Mouse (Mus musculus) C2C12 (cell line): ENCODE data around the gene Mettl22. TPM values are rescaled to one million over a fixed set of nuclear protein-coding genes. Genes with fewer than 3 reads are reported as not detected.

ENCODE experiments used
- H3K27me3 ChIP-seq: one replicate; pipeline ENCODE4 v1.6.1; 2011; ENCODE audit not compliant: control insufficient read depth, insufficient read depth, insufficient read length
- H3K36me3 ChIP-seq: one replicate; pipeline ENCODE4 v1.6.1; 2011; ENCODE audit not compliant: control insufficient read depth, insufficient read depth
- H3K4me3 ChIP-seq: one replicate; pipeline ENCODE4 v1.5.1; 2011; ENCODE audit warnings: mild to moderate bottlenecking, control low read depth; ENCODE audit not compliant: poor library complexity, insufficient read depth, severe bottlenecking
- H3K79me2 ChIP-seq: one replicate; pipeline ENCODE4 v1.6.1; 2011; ENCODE audit not compliant: control insufficient read depth, insufficient read depth
- H3K79me3 ChIP-seq: one replicate; pipeline ENCODE4 v1.6.1; 2011; ENCODE audit warnings: low read depth, control low read depth
- H3ac ChIP-seq: one replicate; pipeline ENCODE3; 2011; ENCODE audit warnings: low read depth; ENCODE audit not compliant: control insufficient read depth, insufficient read length
- CEBPB ChIP-seq: IDR thresholded peaks from one replicate; pipeline ENCODE4 v1.6.1; 2011; ENCODE audit warnings: low read depth, mild to moderate bottlenecking, control low read depth, moderate library complexity
- CTCF ChIP-seq: IDR thresholded peaks from one replicate; pipeline ENCODE4 v1.5.1; 2011; ENCODE audit not compliant: control insufficient read depth, insufficient read depth, insufficient read length
- FOSL1 ChIP-seq: IDR thresholded peaks from one replicate; pipeline ENCODE4 v1.8.0; 2011; ENCODE audit warnings: mild to moderate bottlenecking, low read length; ENCODE audit not compliant: poor library complexity, insufficient read depth, severe bottlenecking
- MAX ChIP-seq: IDR thresholded peaks from one replicate; pipeline ENCODE4 v1.6.1; 2011; ENCODE audit warnings: mild to moderate bottlenecking, control low read depth
- MYOD1 ChIP-seq: IDR thresholded peaks from one replicate; pipeline ENCODE4 v1.6.1; 2011; ENCODE audit warnings: low read depth; ENCODE audit not compliant: control insufficient read depth, insufficient read length
- MYOG ChIP-seq: IDR thresholded peaks from one replicate; pipeline ENCODE4 v1.6.1; 2011; ENCODE audit not compliant: control insufficient read depth, insufficient read length; ENCODE audit errors: extremely low read depth
- USF1 ChIP-seq: IDR thresholded peaks from one replicate; pipeline ENCODE4 v1.6.1; 2011; ENCODE audit warnings: low read depth, mild to moderate bottlenecking, control low read depth, moderate library complexity
- polyA plus RNA-seq: library from polyadenylated mRNA; unstranded; fragments of >200 nt; fragmentation: generic; extraction: Trizol; gene quantifications from one replicate; pipeline ENCODE4 v1.2.1, GENCODE M21; 2012; ENCODE audit warnings: missing spikeins

Gene Mettl22
- polyA plus RNA-seq, 1 experiment: 8.4 TPM

GRCm38 (mm10) chr16:8494268-8494667, 23.7 kb downstream of the Mettl22 start:
- Histone ChIP-seq H3K79me3 (no peaks in the 10 kb centered on the region), H3K4me3 (no peak overlapping the region), H3ac (no peak overlapping the region), H3K27me3 (peaks cover 3% of the 10 kb centered on the region), H3K36me3 (peaks cover under 1% of the 10 kb centered on the region), H3K79me2 (no peaks in the 10 kb centered on the region)
- peak; percentile 72 for TF ChIP-seq CTCF
- no peak for TF ChIP-seq FOSL1

GRCm38 (mm10) chr16:8496967-8497366, 26.4 kb downstream of the Mettl22 start:
- no peaks in the 10 kb centered on the region for H3K79me3 ChIP-seq
- H3K79me2 ChIP-seq: no peaks in the 10 kb centered on the region
- H3ac ChIP-seq: no peak overlapping the region
- H3K27me3 ChIP-seq: peaks cover 3% of the 10 kb centered on the region
- TF ChIP-seq USF1: no peak
- TF ChIP-seq MYOD1: no peak
- no peak for TF ChIP-seq MYOG
- TF ChIP-seq CTCF: no peak
- no peak for TF ChIP-seq FOSL1
- TF ChIP-seq CEBPB: no peak
- no peak overlapping the region for H3K4me3 ChIP-seq
- H3K36me3 ChIP-seq: no peaks in the 10 kb centered on the region

GRCm38 (mm10) chr16:8504271-8504670, 33.7 kb downstream of the Mettl22 start:
- H3K27me3 ChIP-seq: no peaks in the 10 kb centered on the region

GRCm38 (mm10) chr16:8509894-8510293, 39.3 kb downstream of the Mettl22 start:
- Histone ChIP-seq H3ac (no peak overlapping the region), H3K79me2 (no peaks in the 10 kb centered on the region), H3K4me3 (no peak overlapping the region), H3K27me3 (peaks cover 8% of the 10 kb centered on the region), H3K36me3 (no peaks in the 10 kb centered on the region), H3K79me3 (no peaks in the 10 kb centered on the region)
- TF ChIP-seq USF1 (no peak), MYOD1 (no peak), MYOG (no peak), CEBPB (no peak), CTCF (no peak), MAX (no peak), FOSL1 (no peak)

More at GRCm38 (mm10) chr16:8504271-8504670, 33.7 kb downstream of the Mettl22 start:
- TF ChIP-seq USF1 (no peak), MYOG (no peak), CTCF (no peak), CEBPB (no peak), MYOD1 (no peak), FOSL1 (no peak), MAX (no peak)
- no peaks in the 10 kb centered on the region for H3K36me3 ChIP-seq
- no peaks in the 10 kb centered on the region for H3K79me2 ChIP-seq
- no peak overlapping the region for H3K4me3 ChIP-seq
- H3K79me3 ChIP-seq: no peaks in the 10 kb centered on the region
- no peak overlapping the region for H3ac ChIP-seq

GRCm38 (mm10) chr16:8512830-8513229, 42.2 kb downstream of the Mettl22 start:
- Histone ChIP-seq H3K27me3 (peaks cover 12% of the 10 kb centered on the region), H3K79me2 (no peaks in the 10 kb centered on the region), H3K4me3 (no peak overlapping the region), H3ac (no peak overlapping the region), H3K79me3 (no peaks in the 10 kb centered on the region), H3K36me3 (no peaks in the 10 kb centered on the region)
- TF ChIP-seq MAX: no peak
- TF ChIP-seq MYOG: no peak
- TF ChIP-seq MYOD1: no peak
- TF ChIP-seq CEBPB: no peak
- no peak for TF ChIP-seq USF1
- TF ChIP-seq CTCF: no peak
- no peak for TF ChIP-seq FOSL1

GRCm38 (mm10) chr16:8513236-8513906, 42.8 kb downstream of the Mettl22 start, which contains the start of gene Abat:
Abat (plus strand) TSS chr16:8513429.
- H3K27me3 ChIP-seq: peaks cover 16% of the 10 kb centered on the region
- no peak within 1 kb of the TSS for H3K4me3 ChIP-seq
- H3K79me3 ChIP-seq: no peaks in the 10 kb centered on the region
- H3ac ChIP-seq: no peak within 1 kb of the TSS
- H3K79me2 ChIP-seq: no peaks in the 10 kb centered on the region
- H3K36me3 ChIP-seq: no peaks in the 10 kb centered on the region
- no peak for TF ChIP-seq CTCF
- no peak for TF ChIP-seq MYOD1
- no peak for TF ChIP-seq USF1
- TF ChIP-seq FOSL1: no peak
- no peak for TF ChIP-seq MYOG
- TF ChIP-seq MAX: no peak
- TF ChIP-seq CEBPB: no peak
